Mouse (Mus musculus) urinary bladder, adult 2 months (tissue): Measurements from ENCODE around the gene Pex5l. TPM values are rescaled to one million over a fixed set of nuclear protein-coding genes. Genes with fewer than 3 reads are reported as not detected.

Experiments used
- DNase-seq: peaks from one replicate; pipeline ENCODE4 v3.0.0; 2022; ENCODE audit warnings: low spot score
- polyA plus RNA-seq: library from polyadenylated mRNA; depleted of rRNA; stranded (reverse); fragments of >200 nt; gene quantifications from 2 replicates; pipeline ENCODE4 v1.2.3, GENCODE M21; 2012; rRNA removed

The Pex5l gene
- 23.9 and 25.0 TPM in 2 replicates for polyA plus RNA-seq

DNA sequence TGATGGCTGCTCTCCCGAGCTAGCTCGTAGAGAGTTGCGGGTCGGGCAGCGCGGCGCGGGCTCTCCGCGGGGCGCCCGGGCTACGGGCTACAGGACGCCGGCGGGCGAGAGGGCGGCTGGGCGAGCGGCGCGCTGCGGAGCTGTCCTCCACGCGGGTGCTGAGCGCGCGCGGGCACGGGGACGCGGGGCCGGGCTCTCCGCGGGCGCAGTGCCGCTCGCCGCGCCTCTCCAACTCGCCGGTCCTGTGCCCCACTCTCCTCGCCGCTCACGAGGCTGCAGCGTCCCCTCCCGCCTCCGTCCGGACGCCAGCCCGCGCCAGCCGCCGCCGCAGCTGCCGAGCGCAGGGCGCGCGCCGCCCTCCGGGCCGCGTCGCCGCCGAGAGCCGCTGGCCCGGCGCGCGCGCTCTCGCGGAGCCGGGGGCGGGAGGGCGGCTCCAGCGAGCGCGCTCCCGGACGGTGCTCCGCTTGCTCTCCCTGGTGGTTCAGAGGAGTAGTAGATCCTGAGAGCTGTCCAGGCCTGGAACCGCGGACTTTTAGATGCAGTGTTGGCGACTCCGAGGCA is at the start of gene Pex5l:
Pex5l (minus strand) TSS at position 347 of the 561 bp plus-strand sequence.
- DNase-seq = peak; percentile 44

DNA sequence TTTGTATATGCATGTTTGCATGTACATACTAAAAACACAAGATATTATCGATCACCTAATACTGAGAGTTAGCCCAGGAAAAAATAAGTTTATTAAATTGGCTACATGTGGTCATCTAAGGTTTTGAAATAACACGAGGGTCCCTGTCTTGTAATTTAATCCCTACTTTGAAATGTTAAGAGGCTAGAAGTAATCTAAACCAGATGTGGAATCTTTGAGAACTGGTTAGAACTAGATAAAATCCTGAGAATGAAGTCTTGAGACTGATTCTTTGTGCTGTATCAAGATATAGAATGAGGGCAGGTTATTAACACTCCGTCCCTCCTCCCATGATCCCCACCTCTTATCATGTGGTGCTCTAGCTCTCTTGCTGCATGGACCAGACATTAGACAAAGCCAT is 22.1 kb upstream of the Pex5l start:
- no peak for DNase-seq

- DNase-seq = no peak
Observed at GRCm38 (mm10) chr3:33163821-33164220, 20.8 kb upstream of the Pex5l start.

GRCm38 (mm10) chr3:33143592-33143991 is 545 bp upstream of the Pex5l start:
- DNase-seq = no peak

GRCm38 (mm10) chr3:33142398-33142797 is 649 bp downstream of the Pex5l start:
- no peak for DNase-seq

DNA sequence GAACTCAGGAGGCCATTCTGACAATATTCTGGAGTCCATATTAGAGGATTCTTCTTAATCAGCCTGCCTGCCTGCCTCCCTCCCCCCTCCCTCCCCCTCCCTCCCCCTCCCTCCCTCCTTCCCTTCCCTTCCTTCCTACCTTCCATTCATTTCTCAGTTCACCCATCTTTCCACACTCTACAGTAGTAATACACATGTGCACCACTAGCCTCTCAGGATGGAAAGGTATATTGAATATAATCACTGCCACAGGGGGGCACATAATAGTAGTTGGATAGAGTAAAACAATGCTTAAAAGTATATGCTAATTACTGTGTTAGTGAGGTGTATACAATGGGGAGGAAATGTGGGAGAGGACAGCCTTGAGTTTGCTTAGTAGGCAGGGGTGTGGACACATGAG is 13.1 kb downstream of the Pex5l start:
- no peak for DNase-seq

DNA sequence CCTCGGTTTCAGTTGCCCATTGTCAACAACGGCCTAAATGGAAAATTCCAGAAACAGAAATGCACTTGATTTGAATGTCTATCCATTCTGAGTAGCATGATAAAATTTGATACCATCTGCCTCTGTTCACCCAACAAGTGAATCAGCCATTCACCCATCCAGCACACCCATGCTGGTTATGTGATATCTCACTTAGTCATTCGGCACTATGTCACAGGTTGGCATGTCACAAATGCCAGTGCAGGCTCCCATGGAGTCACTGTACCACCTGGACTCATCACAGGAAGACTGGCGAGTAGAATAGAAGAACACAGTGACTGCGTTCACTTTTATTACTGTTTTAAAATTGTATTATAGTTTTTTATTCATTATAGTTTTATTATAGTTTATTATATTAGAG is 18.3 kb downstream of the Pex5l start:
- DNase-seq = no peak

- no peak for DNase-seq
Observed at GRCm38 (mm10) chr3:33105785-33106184, 37.3 kb downstream of the Pex5l start.

DNA sequence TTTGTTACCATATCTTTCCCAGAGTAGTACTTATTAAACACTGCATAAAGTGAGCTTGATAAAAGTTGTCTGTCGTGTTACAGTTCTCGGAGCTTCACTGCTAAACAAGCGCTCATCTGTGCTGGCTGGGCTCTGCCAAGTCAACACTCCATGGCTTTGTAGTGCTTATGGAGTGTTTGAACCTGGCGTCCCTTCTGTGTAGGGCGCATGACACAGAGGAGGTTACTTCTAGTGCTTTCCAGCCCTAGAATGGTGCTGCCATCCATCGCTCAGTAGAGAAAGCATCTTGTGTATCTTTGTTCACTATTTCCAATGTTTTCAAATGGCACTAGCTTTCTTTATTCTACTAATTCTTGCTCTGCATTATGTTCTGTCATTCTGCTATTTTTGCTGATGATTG is 39.5 kb downstream of the Pex5l start:
- DNase-seq = no peak

- no peak for DNase-seq
Observed at GRCm38 (mm10) chr3:33098550-33099295, 44.3 kb downstream of the Pex5l start.

DNA sequence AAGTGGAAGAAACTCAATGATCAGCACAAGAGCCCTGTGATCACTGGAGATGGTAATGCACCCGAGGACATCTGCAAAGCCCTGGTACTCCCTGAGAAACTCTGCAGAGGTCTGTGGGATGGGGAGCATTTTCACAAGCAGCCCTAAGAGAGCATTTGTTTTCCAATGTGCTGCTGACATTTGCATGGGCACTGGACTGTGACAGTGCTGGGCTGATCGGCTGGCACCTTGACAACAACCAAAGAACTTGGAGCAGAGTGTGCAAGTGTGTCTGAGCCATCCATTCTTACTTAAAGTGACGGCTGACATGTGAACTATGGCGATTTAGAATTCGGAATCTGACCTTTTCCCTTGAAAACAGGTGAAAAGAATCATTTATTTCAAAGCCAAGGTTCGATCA is 49.4 kb downstream of the Pex5l start:
- no peak for DNase-seq

DNA sequence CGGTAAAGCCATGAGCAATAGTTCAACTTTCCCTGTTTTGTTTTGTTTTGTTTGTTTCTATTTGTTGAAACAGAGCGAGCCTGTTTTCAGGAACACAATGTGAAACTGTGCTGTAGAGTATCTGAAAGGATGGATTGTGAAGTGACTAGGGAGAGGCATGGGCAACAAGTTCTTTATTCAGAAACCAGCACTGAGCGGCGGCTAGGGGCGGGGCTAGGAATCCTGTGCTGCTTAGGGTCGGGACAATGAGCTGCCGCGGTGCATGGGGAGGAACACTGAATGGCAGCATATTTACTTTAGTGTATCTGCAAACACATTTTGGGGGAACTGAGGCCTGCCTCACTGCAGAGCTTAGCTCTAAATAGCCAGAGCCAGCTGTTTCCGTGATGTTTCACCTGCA is 53.0 kb downstream of the Pex5l start:
- DNase-seq = no peak

GRCm38 (mm10) chr3:33089470-33089869 is 53.6 kb downstream of the Pex5l start:
- DNase-seq = no peak

GRCm38 (mm10) chr3:33088276-33088675 is 54.8 kb downstream of the Pex5l start:
- DNase-seq = no peak

- DNase-seq = no peak
Observed at GRCm38 (mm10) chr3:33082806-33083338, 60.2 kb downstream of the Pex5l start.

- DNase-seq = no peak
Observed at GRCm38 (mm10) chr3:33081793-33082192, 61.3 kb downstream of the Pex5l start.

GRCm38 (mm10) chr3:33079658-33080057 is 63.4 kb downstream of the Pex5l start:
- no peak for DNase-seq

DNA sequence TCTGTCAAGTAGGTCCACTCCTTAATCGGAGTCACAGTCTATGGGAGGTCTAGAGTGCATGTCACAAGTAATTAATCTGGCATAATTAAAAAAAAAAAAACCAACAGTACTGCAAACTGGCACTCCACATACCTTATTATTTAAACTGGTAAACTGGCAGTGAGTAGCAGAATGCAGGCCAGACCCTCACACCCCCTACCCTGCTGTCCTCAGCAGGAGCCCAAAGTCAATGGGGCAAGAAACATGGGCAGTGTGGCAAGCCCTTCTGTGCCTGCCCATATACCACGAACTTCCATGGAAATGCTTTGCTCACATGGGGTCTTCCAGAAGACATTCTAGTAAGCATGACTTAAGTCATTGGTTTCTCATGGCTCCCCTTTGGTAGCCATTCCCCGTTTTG is 63.9 kb downstream of the Pex5l start:
- DNase-seq = no peak

GRCm38 (mm10) chr3:33075696-33076095 is 67.4 kb downstream of the Pex5l start:
- DNase-seq = no peak

- no peak for DNase-seq
Observed at GRCm38 (mm10) chr3:33074266-33074981, 68.6 kb downstream of the Pex5l start.

- DNase-seq = no peak
Observed at GRCm38 (mm10) chr3:33073905-33074265, 69.2 kb downstream of the Pex5l start.

DNA sequence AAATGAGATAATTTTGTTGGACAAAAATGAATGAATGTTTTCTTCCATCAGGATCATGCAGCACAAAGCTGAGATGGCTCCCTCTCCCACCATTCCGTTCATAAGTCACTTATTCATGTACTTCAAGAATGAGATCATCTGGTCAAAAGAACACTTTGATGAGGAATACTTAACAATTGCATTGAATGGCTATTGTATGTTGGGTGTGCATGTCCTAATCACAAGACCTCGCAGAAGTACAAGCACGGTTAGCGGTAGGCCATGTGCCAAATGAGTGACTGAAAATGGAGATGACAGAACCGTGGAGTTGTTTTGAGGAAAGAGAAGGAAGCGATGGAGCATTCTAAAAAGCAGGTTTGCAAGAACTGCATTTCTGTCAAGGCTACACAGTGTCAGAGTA is 72.3 kb downstream of the Pex5l start:
- DNase-seq = no peak

GRCm38 (mm10) chr3:33068146-33068545 is 74.9 kb downstream of the Pex5l start:
- DNase-seq = no peak
